Mouse (Mus musculus) CH12.LX (cell line): Measurements from ENCODE around the gene Dnm3.

Source experiments
- POLR2A ChIP-seq: IDR thresholded peaks from 2 replicates; pipeline ENCODE4 v1.6.1; 2011; ENCODE audit warnings: low read depth, mild to moderate bottlenecking, improper control_type of control experiment, low read length
- ZC3H11A ChIP-seq: IDR thresholded peaks from 2 replicates; pipeline ENCODE4 v1.6.1; 2012; ENCODE audit warnings: low read depth, mild to moderate bottlenecking, inconsistent platforms, low read length, improper control_type of control experiment
- ZKSCAN1 ChIP-seq: IDR thresholded peaks from 2 replicates; pipeline ENCODE4 v1.6.1; 2012; ENCODE audit warnings: low read depth, inconsistent platforms, low read length, improper control_type of control experiment, borderline replicate concordance

GRCm38 (mm10) chr1:162225621-162226147 is 252.2 kb downstream of the Dnm3 start:
- TF ChIP-seq POLR2A (no peak), ZC3H11A (no peak), ZKSCAN1 (no peak)
